28 mouse cellular contexts compared by ENCODE assay signal in the genomic region with DNA sequence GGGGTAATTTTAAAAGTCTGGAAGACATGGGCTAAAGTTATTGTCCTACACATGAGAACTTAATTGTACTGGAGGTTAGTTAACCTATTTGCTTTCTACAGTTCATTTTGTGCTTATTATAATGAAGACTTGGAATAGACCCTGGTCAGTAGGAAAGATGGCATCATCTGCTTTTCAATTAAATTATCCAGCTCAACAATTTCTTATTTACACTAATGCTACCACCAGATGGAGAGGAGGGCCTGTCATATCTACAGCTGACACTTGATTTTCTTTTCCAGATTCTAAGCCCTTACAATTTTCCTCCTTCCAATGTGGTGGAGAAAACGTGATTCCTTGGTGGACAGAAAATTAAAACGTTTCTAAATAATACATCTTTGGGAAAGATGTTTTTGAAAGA. TPM values are rescaled to one million over a fixed set of nuclear protein-coding genes. Genes with fewer than 3 reads are reported as not detected.
A peak's percentile ranks its signal among the peaks of the same experiment; 100 is the strongest.
DNase-seq lines count a peak whose midpoint lies in the region; ATAC-seq and TF ChIP-seq lines count a peak whose summit lies in the region.
"Had no signal": no experiment of that assay in that cellular context is flagged by ENCODE, and none has a peak within 500 bp of the region (broad histone marks: within the 10 kb centered on the region; RNA-seq: fewer than 3 reads in every experiment).

No protein-coding gene starts in this region.

- no peaks in the 10 kb centered on the region for H3K4me1 ChIP-seq in hindbrain, postnatal 0 days (ENCODE audit: insufficient read depth, low read length)
- H3K4me1 ChIP-seq in hindbrain, embryonic 13.5 days (replicated peaks), result no peaks in the 10 kb centered on the region
- no peaks in the 10 kb centered on the region for H3K4me1 ChIP-seq in midbrain, embryonic 11.5 days (ENCODE audit: control insufficient read depth, insufficient read depth, low read length)
- H3K4me1 ChIP-seq in midbrain, embryonic 14.5 days (ENCODE audit: control insufficient read depth, insufficient read depth, low read length), result no peaks in the 10 kb centered on the region
- H3K4me1 ChIP-seq in midbrain, postnatal 0 days (ENCODE audit: insufficient read depth, low read length), result no peaks in the 10 kb centered on the region
- no peaks in the 10 kb centered on the region for H3K4me1 ChIP-seq in midbrain, embryonic 15.5 days

- H3K4me2 ChIP-seq in hindbrain, postnatal 0 days (ENCODE audit: low read depth, low read length), result no peak overlapping the region
- H3K4me2 ChIP-seq in hindbrain, embryonic 13.5 days, result no peak overlapping the region
- no peak overlapping the region for H3K4me2 ChIP-seq in midbrain, embryonic 11.5 days
- no peak overlapping the region for H3K4me2 ChIP-seq in midbrain, embryonic 14.5 days (ENCODE audit: low read length)
- H3K4me2 ChIP-seq in midbrain, postnatal 0 days (ENCODE audit: low read depth, low read length, poor library complexity, severe bottlenecking), result no peak overlapping the region
- H3K4me2 ChIP-seq in midbrain, embryonic 15.5 days, result no peak overlapping the region

- TF ChIP-seq CTCF in hindbrain, postnatal 0 days (IDR thresholded peaks at IDR 0.05; ENCODE audit: low read depth), result 0 out of 2 replicates have a peak, but pooled peaks have one; percentile 7
- no peak for TF ChIP-seq CTCF in midbrain, postnatal 0 days (IDR thresholded peaks at IDR 0.05)
- TF ChIP-seq CTCF in brain, embryonic 14.5 days (IDR thresholded peaks at IDR 0.05; ENCODE audit: borderline replicate concordance, extremely low read depth, insufficient read depth, insufficient read length), result no peak

- no peak for TF ChIP-seq POLR2A in brain, embryonic 14.5 days (IDR thresholded peaks at IDR 0.05; ENCODE audit: borderline replicate concordance, extremely low read depth, insufficient read depth, insufficient read length, poor library complexity, severe bottlenecking)

- peak; percentile 58; the same call in 1 of the 2 replicates for ATAC-seq in hindbrain, postnatal 0 days
- ATAC-seq in hindbrain, embryonic 13.5 days (ENCODE audit: low FRiP score), result no peak
- no peak for ATAC-seq in midbrain, embryonic 11.5 days (ENCODE audit: low FRiP score)
- ATAC-seq in midbrain, embryonic 14.5 days (ENCODE audit: low FRiP score, low TSS enrichment), result no peak
- ATAC-seq in midbrain, postnatal 0 days (ENCODE audit: low FRiP score), result no peak
- no peak for ATAC-seq in midbrain, embryonic 15.5 days (replicated peaks)
- ATAC-seq: activated CD4-positive, CD25-positive, alpha-beta regulatory T cell, adult 4 months; CD4-positive, CD25-positive, alpha-beta regulatory T cell, adult 4 months; Patski had no signal

- H3K9ac ChIP-seq in hindbrain, postnatal 0 days (replicated peaks; ENCODE audit: low read length), result no peak overlapping the region
- no peak overlapping the region for H3K9ac ChIP-seq in hindbrain, embryonic 13.5 days
- no peak overlapping the region for H3K9ac ChIP-seq in midbrain, embryonic 11.5 days (ENCODE audit: low read length)
- no peak overlapping the region for H3K9ac ChIP-seq in midbrain, embryonic 14.5 days (replicated peaks; ENCODE audit: low read length)
- no peak overlapping the region for H3K9ac ChIP-seq in midbrain, postnatal 0 days (replicated peaks; ENCODE audit: low read length, poor library complexity, severe bottlenecking)
- H3K9ac ChIP-seq in midbrain, embryonic 15.5 days, result no peak overlapping the region

- no peaks in the 10 kb centered on the region for H3K9me3 ChIP-seq in hindbrain, postnatal 0 days (ENCODE audit: low read length)
- H3K9me3 ChIP-seq in hindbrain, embryonic 13.5 days, result no peaks in the 10 kb centered on the region
- no peaks in the 10 kb centered on the region for H3K9me3 ChIP-seq in midbrain, embryonic 11.5 days (ENCODE audit: control insufficient read depth, low read length)
- no peaks in the 10 kb centered on the region for H3K9me3 ChIP-seq in midbrain, embryonic 14.5 days (ENCODE audit: control insufficient read depth, low read length)
- no peaks in the 10 kb centered on the region for H3K9me3 ChIP-seq in midbrain, postnatal 0 days (ENCODE audit: low read length)
- H3K9me3 ChIP-seq in midbrain, embryonic 15.5 days, result no peaks in the 10 kb centered on the region
- H3K9me3 ChIP-seq: G1E had no signal

- DNase-seq in hindbrain, postnatal 0 days (ENCODE audit: low spot score), result peak; percentile 52
- peak; percentile 53 for DNase-seq in midbrain, embryonic 11.5 days (ENCODE audit: low spot score, missing footprints)
- DNase-seq in midbrain, embryonic 14.5 days, result no peak
- peak; percentile 41 for DNase-seq in midbrain, postnatal 0 days (ENCODE audit: low spot score)
- DNase-seq in brain, embryonic 14.5 days (ENCODE audit: low read depth), result peak; percentile 32
- DNase-seq in left cerebral cortex, adult 8-10 months (ENCODE audit: low spot score in 2 of 2), result no peak
- DNase-seq: adrenal gland, adult 2 months; adrenal gland, adult 8-10 months; adrenal gland, postnatal 10 days; adrenal gland, postnatal 14 days; adrenal gland, postnatal 25 days; adrenal gland, postnatal 36 days; B cell, adult 2 months; cerebellum, adult 11 months; cerebellum, adult 11-12 months; cerebellum, adult 18-20 months had no signal

- H3K27ac ChIP-seq in hindbrain, postnatal 0 days, result no peak overlapping the region
- H3K27ac ChIP-seq in hindbrain, embryonic 13.5 days, result no peak overlapping the region
- H3K27ac ChIP-seq in midbrain, embryonic 11.5 days (ENCODE audit: low read depth, low read length), result no peak overlapping the region
- H3K27ac ChIP-seq in midbrain, embryonic 14.5 days (replicated peaks; ENCODE audit: low read depth, low read length), result no peak overlapping the region
- H3K27ac ChIP-seq in midbrain, postnatal 0 days (ENCODE audit: low read depth, low read length), result no peak overlapping the region
- no peak overlapping the region for H3K27ac ChIP-seq in midbrain, embryonic 15.5 days

- no peak overlapping the region for H3K4me3 ChIP-seq in hindbrain, postnatal 0 days (ENCODE audit: low read length)
- H3K4me3 ChIP-seq in hindbrain, embryonic 13.5 days, result no peak overlapping the region
- H3K4me3 ChIP-seq in midbrain, embryonic 11.5 days (ENCODE audit: low read depth, low read length), result no peak overlapping the region
- no peak overlapping the region for H3K4me3 ChIP-seq in midbrain, embryonic 14.5 days (replicated peaks; ENCODE audit: low read depth, low read length)
- H3K4me3 ChIP-seq in midbrain, postnatal 0 days (ENCODE audit: low read depth, low read length), result no peak overlapping the region
- H3K4me3 ChIP-seq in midbrain, embryonic 15.5 days, result no peak overlapping the region

- 60% methylated on average over 2 of the region's 2 CpGs for WGBS in hindbrain, postnatal 0 days
- WGBS in hindbrain, embryonic 13.5 days, result 66% methylated on average over 2 of the region's 2 CpGs
- WGBS in midbrain, embryonic 11.5 days, result 66% methylated on average over 2 of the region's 2 CpGs
- 66% methylated on average over 2 of the region's 2 CpGs for WGBS in midbrain, embryonic 14.5 days
- 68% methylated on average over 2 of the region's 2 CpGs for WGBS in midbrain, postnatal 0 days
- WGBS in midbrain, embryonic 15.5 days, result 72% methylated on average over 2 of the region's 2 CpGs

- H3K27me3 ChIP-seq in hindbrain, postnatal 0 days (ENCODE audit: insufficient read depth, low read length), result no peaks in the 10 kb centered on the region
- H3K27me3 ChIP-seq in hindbrain, embryonic 13.5 days, result no peaks in the 10 kb centered on the region
- H3K27me3 ChIP-seq in midbrain, embryonic 11.5 days (ENCODE audit: control insufficient read depth, insufficient read depth, low read length), result no peaks in the 10 kb centered on the region
- H3K27me3 ChIP-seq in midbrain, embryonic 14.5 days (ENCODE audit: control insufficient read depth, insufficient read depth, low read length), result no peaks in the 10 kb centered on the region
- H3K27me3 ChIP-seq in midbrain, postnatal 0 days (ENCODE audit: insufficient read depth, low read length), result no peaks in the 10 kb centered on the region
- no peaks in the 10 kb centered on the region for H3K27me3 ChIP-seq in midbrain, embryonic 15.5 days (replicated peaks)
- H3K27me3 ChIP-seq: CH12.LX, Patski had no signal

- H3K36me3 ChIP-seq in hindbrain, postnatal 0 days (ENCODE audit: insufficient read depth, low read length), result no peaks in the 10 kb centered on the region
- no peaks in the 10 kb centered on the region for H3K36me3 ChIP-seq in hindbrain, embryonic 13.5 days
- H3K36me3 ChIP-seq in midbrain, embryonic 11.5 days (ENCODE audit: control insufficient read depth, insufficient read depth, low read length), result no peaks in the 10 kb centered on the region
- H3K36me3 ChIP-seq in midbrain, embryonic 14.5 days (ENCODE audit: control insufficient read depth, insufficient read depth, low read length), result no peaks in the 10 kb centered on the region
- no peaks in the 10 kb centered on the region for H3K36me3 ChIP-seq in midbrain, postnatal 0 days (ENCODE audit: insufficient read depth, low read length)
- no peaks in the 10 kb centered on the region for H3K36me3 ChIP-seq in midbrain, embryonic 15.5 days (replicated peaks)
- H3K36me3 ChIP-seq: G1E had no signal

RNA-seq across cellular contexts. Expression of a gene that starts 42.3 kb away (rescaled TPM):
- not detected in 2 replicates for total RNA-seq in hindbrain, postnatal 0 days (2014; rRNA removed)
- polyA plus RNA-seq in hindbrain, postnatal 0 days (2015; fragmentation: Nextera tagmentation; extraction: Ambion mirVana), result not detected in 2 replicates
- polyA plus RNA-seq in hindbrain, embryonic 13.5 days (2015; fragmentation: Nextera tagmentation; extraction: Ambion mirVana), result not detected in 2 replicates
- not detected in 2 replicates for polyA plus RNA-seq in midbrain, embryonic 11.5 days (2014; fragmentation: Nextera tagmentation; extraction: Ambion mirVana)
- not detected in 2 replicates for polyA plus RNA-seq in midbrain, embryonic 14.5 days (2014; fragmentation: Nextera tagmentation; extraction: Ambion mirVana)
- total RNA-seq in midbrain, postnatal 0 days (2014; rRNA removed), result not detected in 2 replicates
- polyA plus RNA-seq in midbrain, postnatal 0 days (2015; fragmentation: Nextera tagmentation; extraction: Ambion mirVana), result not detected in 2 replicates
- polyA plus RNA-seq in midbrain, embryonic 15.5 days (2015; fragmentation: Nextera tagmentation; extraction: Ambion mirVana), result not detected in 2 replicates
- polyA plus RNA-seq in brain, embryonic 14.5 days (2012; rRNA removed), result not detected in 2 replicates
- total RNA-seq in left cerebral cortex, adult 8-10 months (2022), result not detected
- total RNA-seq: adrenal gland, adult 18-20 months; adrenal gland, adult 2 months; adrenal gland, adult 8-10 months; adrenal gland, postnatal 10 days; adrenal gland, postnatal 14 days; adrenal gland, postnatal 25 days; adrenal gland, postnatal 36 days; adrenal gland, postnatal 4 days; CH12.LX; ES-E14; MEL had no signal
- polyA plus RNA-seq: activated CD4-positive, CD25-positive, alpha-beta regulatory T cell, adult 4 months; adrenal gland, adult 2 months; C2C12; CD4-positive, CD25-positive, alpha-beta regulatory T cell, adult 4 months; G1E; Patski had no signal

Comparison
In these comparisons a context has a peak if more than half of its experiments do, and no peak if none do; other contexts are left out.
1. DNase-seq: peak in hindbrain, postnatal 0 days (single experiment), midbrain, embryonic 11.5 days (single experiment), midbrain, postnatal 0 days (single experiment) and brain, embryonic 14.5 days (single experiment); none in midbrain, embryonic 14.5 days (single experiment) and left cerebral cortex, adult 8-10 months (0 of 2).